Mouse (Mus musculus) brain, embryonic 14.5 days (tissue): ENCODE data around the gene Cyp20a1. TPM values are rescaled to one million over a fixed set of nuclear protein-coding genes. Genes with fewer than 3 reads are reported as not detected.
A peak's percentile ranks its signal among the peaks of the same experiment; 100 is the strongest.

ENCODE experiments used
- DNase-seq: peaks from one replicate; pipeline ENCODE4 v3.0.0-alpha.2; 2011; ENCODE audit warnings: low read depth
- CTCF ChIP-seq: fragments of 200-500 bp; IDR thresholded peaks from 2 replicates; pipeline ENCODE4 v1.5.1; 2012; ENCODE audit warnings: inconsistent platforms, mild to moderate bottlenecking, moderate library complexity, borderline replicate concordance; ENCODE audit not compliant: insufficient read depth, insufficient read length; ENCODE audit errors: extremely low read depth
- POLR2A ChIP-seq: fragments of 200-500 bp; IDR thresholded peaks from 2 replicates; pipeline ENCODE4 v1.6.1; 2012; ENCODE audit warnings: mild to moderate bottlenecking, inconsistent platforms, borderline replicate concordance; ENCODE audit not compliant: poor library complexity, insufficient read depth, insufficient read length, severe bottlenecking; ENCODE audit errors: extremely low read depth
- polyA plus RNA-seq: library from polyadenylated mRNA; depleted of rRNA; stranded (reverse); fragments of >200 nt; gene quantifications from 2 replicates; pipeline ENCODE4 v1.2.3, GENCODE M21; 2012; rRNA removed

Gene Cyp20a1
- 11.0 and 13.5 TPM in 2 replicates for polyA plus RNA-seq

GRCm38 (mm10) chr1:60342808-60343629 is at the start of gene Cyp20a1:
Cyp20a1 (plus strand) TSS chr1:60343323.
- TF ChIP-seq CTCF (no peak), POLR2A (peak; percentile 35)
- DNase-seq, result peak; percentile 96

DNA sequence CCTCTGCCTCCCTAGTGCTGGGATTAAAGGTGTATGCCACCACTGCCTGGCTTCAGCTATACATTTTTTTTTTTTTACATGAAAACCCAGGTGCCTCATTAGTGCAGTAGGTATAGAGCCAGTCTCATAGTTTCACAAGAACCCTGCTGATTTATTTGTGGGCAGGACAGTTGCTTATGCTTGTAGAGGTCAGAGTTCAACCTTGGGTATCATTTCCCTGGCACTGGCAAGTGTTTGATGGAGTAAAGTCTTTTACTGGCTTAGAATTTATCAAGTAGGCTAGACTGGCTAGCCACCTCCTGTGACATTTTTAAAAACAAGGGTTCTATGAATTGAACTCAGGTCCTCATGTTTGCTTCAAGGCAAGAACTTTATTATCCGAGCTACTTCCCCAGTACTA is 49.2 kb upstream of the Cyp20a1 start:
- TF ChIP-seq CTCF, result no peak
- TF ChIP-seq POLR2A, result no peak
- DNase-seq, result no peak

DNA sequence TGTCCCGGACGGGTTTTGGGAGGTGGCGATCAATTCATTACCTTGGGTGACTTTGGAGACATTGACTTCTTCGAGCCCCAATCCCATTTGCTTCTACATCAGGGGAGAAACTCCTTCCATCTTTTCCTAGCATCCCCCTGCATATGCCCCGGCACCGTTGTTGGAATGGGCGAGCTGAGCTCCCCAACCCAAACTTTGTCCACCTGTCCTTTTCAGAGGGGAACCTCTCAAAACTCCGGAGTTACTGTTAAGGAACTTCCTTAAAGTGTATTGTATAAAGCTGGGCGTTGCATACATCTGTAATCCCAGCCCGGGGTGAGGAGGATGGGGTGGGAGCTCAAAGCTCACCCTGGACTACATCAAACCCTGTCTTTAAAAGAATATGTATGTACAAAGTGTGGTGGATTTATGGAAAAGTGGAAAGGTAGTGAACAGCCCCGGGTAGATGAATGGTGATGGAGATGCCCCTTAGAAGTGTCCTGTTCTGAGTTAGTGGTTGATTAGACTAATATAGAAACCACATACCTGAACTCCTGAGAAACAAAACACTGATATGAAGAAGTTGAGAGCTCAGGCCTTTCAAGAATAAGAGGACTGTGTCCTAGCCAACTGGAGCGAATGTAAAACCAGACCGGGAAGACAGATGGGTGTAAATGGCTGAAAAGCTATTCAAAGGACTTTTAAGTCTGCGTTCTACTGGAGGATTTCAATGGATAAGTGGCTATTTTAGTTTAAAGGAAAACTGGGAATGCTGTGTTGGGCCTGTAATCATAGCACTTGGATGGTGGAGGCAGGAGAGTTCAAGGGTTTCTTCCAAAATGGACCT is 720 bp downstream of the Cyp20a1 start:
- DNase-seq, result peak; percentile 54
- TF ChIP-seq POLR2A (no peak), CTCF (no peak)

GRCm38 (mm10) chr1:60344670-60345069 is 1.5 kb downstream of the Cyp20a1 start:
- TF ChIP-seq POLR2A (no peak), CTCF (no peak)

GRCm38 (mm10) chr1:60345712-60346111 is 2.6 kb downstream of the Cyp20a1 start:
- no peak for DNase-seq
- TF ChIP-seq CTCF (no peak), POLR2A (no peak)

More at GRCm38 (mm10) chr1:60344670-60345069, 1.5 kb downstream of the Cyp20a1 start:
- no peak for DNase-seq

GRCm38 (mm10) chr1:60352786-60353185 is 9.7 kb downstream of the Cyp20a1 start:
- no peak for DNase-seq
- TF ChIP-seq CTCF (no peak), POLR2A (no peak)

- DNase-seq, result no peak
- TF ChIP-seq CTCF, result no peak
- no peak for TF ChIP-seq POLR2A
Measured at GRCm38 (mm10) chr1:60361626-60362025, 18.5 kb downstream of the Cyp20a1 start.

- TF ChIP-seq POLR2A, result no peak
- no peak for TF ChIP-seq CTCF
- DNase-seq, result no peak
Measured at GRCm38 (mm10) chr1:60376556-60376955, 33.4 kb downstream of the Cyp20a1 start.

- TF ChIP-seq CTCF (no peak), POLR2A (no peak)
- DNase-seq, result no peak
Measured at GRCm38 (mm10) chr1:60381910-60382309, 38.8 kb downstream of the Cyp20a1 start.

- TF ChIP-seq POLR2A, result no peak
- peak; percentile 17; the same call in 1 of the 2 replicates for TF ChIP-seq CTCF
- DNase-seq, result peak; percentile 45
Measured at GRCm38 (mm10) chr1:60404848-60405247, 61.7 kb downstream of the Cyp20a1 start.

- no peak for DNase-seq
Measured at GRCm38 (mm10) chr1:60408501-60409167, 65.5 kb downstream of the Cyp20a1 start.

More at GRCm38 (mm10) chr1:60408501-60409167, 65.5 kb downstream of the Cyp20a1 start:
- TF ChIP-seq POLR2A (no peak), CTCF (no peak)
